ENCODE assay signal across 9 mouse cellular contexts in the genomic region with DNA sequence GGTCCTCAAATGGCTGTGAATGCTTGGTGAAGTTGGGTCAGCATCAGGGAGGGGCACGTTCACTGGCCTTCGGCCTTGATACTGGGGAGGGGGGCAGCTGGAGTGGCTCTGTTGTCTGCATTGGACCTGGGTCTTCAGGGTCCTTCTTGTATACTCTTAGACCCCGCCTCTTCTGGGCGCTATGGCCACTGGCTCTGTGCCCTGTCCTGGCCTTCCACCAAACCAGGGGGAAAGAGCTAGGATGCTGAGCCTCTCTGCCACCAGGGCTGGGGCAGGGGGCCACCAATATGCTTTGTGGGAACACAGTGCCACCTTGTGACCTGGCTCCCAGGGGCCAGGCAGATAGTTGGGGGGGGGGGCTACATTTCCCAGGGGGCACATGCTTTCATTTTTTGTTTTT.
DNase-seq lines count a peak whose midpoint lies in the region; ATAC-seq lines count a peak whose summit lies in the region.
"Had no signal": no experiment of that assay in that cellular context is flagged by ENCODE, and none has a peak within 500 bp of the region (broad histone marks: within the 10 kb centered on the region; RNA-seq: fewer than 3 reads in every experiment).

No protein-coding gene starts in this region.

- no peak overlapping the region for H3K27ac ChIP-seq in lung, embryonic 15.5 days
- peak overlapping the region; percentile 88 for H3K27ac ChIP-seq in heart, embryonic 11.5 days (ENCODE audit: low read depth, low read length)
- H3K27ac ChIP-seq in hindbrain, embryonic 15.5 days (replicated peaks), result no peak overlapping the region
- no peak overlapping the region for H3K27ac ChIP-seq in midbrain, embryonic 16.5 days (ENCODE audit: low read length)

- H3K27me3 ChIP-seq in lung, embryonic 15.5 days, result peaks cover 11% of the 10 kb centered on the region; the same call in 1 of the 2 replicates
- H3K27me3 ChIP-seq in heart, embryonic 11.5 days (ENCODE audit: control insufficient read depth, insufficient read depth, low read length), result no peaks in the 10 kb centered on the region
- peaks cover 14% of the 10 kb centered on the region; the same call in 1 of the 2 replicates for H3K27me3 ChIP-seq in hindbrain, embryonic 15.5 days
- H3K27me3 ChIP-seq in midbrain, embryonic 16.5 days (ENCODE audit: control insufficient read depth, insufficient read depth, low read depth, low read length), result peaks cover 5% of the 10 kb centered on the region

- no peak for DNase-seq in lung, postnatal 25 days (ENCODE audit: low spot score)
- no peak for DNase-seq in T-cell, adult 2 months (ENCODE audit: low spot score)
- DNase-seq: cerebellum, adult 9-10 months; lung, postnatal 36 days had no signal

- H3K4me3 ChIP-seq in lung, embryonic 15.5 days, result no peak overlapping the region
- H3K4me3 ChIP-seq in heart, embryonic 11.5 days (ENCODE audit: low read depth, low read length), result 0 out of 2 replicates have a peak overlapping the region, but pooled peaks have one; percentile 18
- no peak overlapping the region for H3K4me3 ChIP-seq in hindbrain, embryonic 15.5 days
- no peak overlapping the region for H3K4me3 ChIP-seq in midbrain, embryonic 16.5 days (ENCODE audit: low read depth, low read length)

- no peaks in the 10 kb centered on the region for H3K36me3 ChIP-seq in lung, embryonic 15.5 days
- H3K36me3 ChIP-seq in heart, embryonic 11.5 days (ENCODE audit: control insufficient read depth, insufficient read depth, low read length), result no peaks in the 10 kb centered on the region
- no peaks in the 10 kb centered on the region for H3K36me3 ChIP-seq in hindbrain, embryonic 15.5 days
- no peaks in the 10 kb centered on the region for H3K36me3 ChIP-seq in midbrain, embryonic 16.5 days (ENCODE audit: control insufficient read depth, insufficient read depth, low read length)

- peaks cover 47% of the 10 kb centered on the region for H3K4me1 ChIP-seq in lung, embryonic 15.5 days
- peaks cover 61% of the 10 kb centered on the region for H3K4me1 ChIP-seq in heart, embryonic 11.5 days (ENCODE audit: control insufficient read depth, insufficient read depth, low read length)
- H3K4me1 ChIP-seq in hindbrain, embryonic 15.5 days (replicated peaks), result peaks cover 39% of the 10 kb centered on the region
- peaks cover 24% of the 10 kb centered on the region for H3K4me1 ChIP-seq in midbrain, embryonic 16.5 days (ENCODE audit: control insufficient read depth, insufficient read depth, low read length)

- no peak overlapping the region for H3K4me2 ChIP-seq in lung, embryonic 15.5 days
- peak overlapping the region; percentile 57 for H3K4me2 ChIP-seq in heart, embryonic 11.5 days
- no peak overlapping the region for H3K4me2 ChIP-seq in hindbrain, embryonic 15.5 days
- H3K4me2 ChIP-seq in midbrain, embryonic 16.5 days (ENCODE audit: low read length), result no peak overlapping the region

- no peaks in the 10 kb centered on the region for H3K9me3 ChIP-seq in lung, embryonic 15.5 days
- H3K9me3 ChIP-seq in heart, embryonic 11.5 days (replicated peaks; ENCODE audit: control insufficient read depth, low read length), result no peaks in the 10 kb centered on the region
- H3K9me3 ChIP-seq in hindbrain, embryonic 15.5 days, result no peaks in the 10 kb centered on the region
- H3K9me3 ChIP-seq in midbrain, embryonic 16.5 days (replicated peaks; ENCODE audit: control insufficient read depth, low read length, poor library complexity, severe bottlenecking), result no peaks in the 10 kb centered on the region

- 55% methylated on average over 4 of the region's 4 CpGs for WGBS in lung, embryonic 15.5 days
- 60% methylated on average over 4 of the region's 4 CpGs for WGBS in heart, embryonic 11.5 days (ENCODE audit: insufficient replicate concordance)
- 37% methylated on average over 4 of the region's 4 CpGs for WGBS in hindbrain, embryonic 15.5 days
- WGBS in midbrain, embryonic 16.5 days, result 43% methylated on average over 4 of the region's 4 CpGs

- ATAC-seq in lung, embryonic 15.5 days (ENCODE audit: borderline replicate concordance, extremely low read depth, low FRiP score, low TSS enrichment), result peak; percentile 23; the same call in 1 of the 2 replicates
- 0 out of 2 replicates have a peak, but pooled peaks have one; percentile 19 for ATAC-seq in heart, embryonic 11.5 days (replicated peaks; ENCODE audit: insufficient number of reproducible peaks, low FRiP score, low TSS enrichment)
- peak; percentile 62; the same call in 1 of the 2 replicates for ATAC-seq in hindbrain, embryonic 15.5 days (ENCODE audit: low FRiP score, low read depth)
- peak; percentile 43; the same call in 1 of the 2 replicates for ATAC-seq in midbrain, embryonic 16.5 days
- no peak for ATAC-seq in granulocyte monocyte progenitor cell, adult 5-6 weeks (replicated peaks; ENCODE audit: poor library complexity, severe bottlenecking)

- no peak overlapping the region for H3K9ac ChIP-seq in lung, embryonic 15.5 days
- 0 out of 2 replicates have a peak overlapping the region, but pooled peaks have one; percentile 58 for H3K9ac ChIP-seq in heart, embryonic 11.5 days (ENCODE audit: low read depth, low read length)
- no peak overlapping the region; the same call in 1 of the 2 replicates for H3K9ac ChIP-seq in hindbrain, embryonic 15.5 days
- no peak overlapping the region for H3K9ac ChIP-seq in midbrain, embryonic 16.5 days (ENCODE audit: low read depth, low read length)
